In genomic region chr8:69802216-69802615, GRCm38 (mm10) we compare ENCODE assay signal across 18 mouse cellular contexts. TPM values are rescaled to one million over a fixed set of nuclear protein-coding genes. Genes with fewer than 3 reads are reported as not detected.
DNase-seq lines count a peak whose midpoint lies in the region; ATAC-seq lines count a peak whose summit lies in the region.
"Had no signal": no experiment of that assay in that cellular context is flagged by ENCODE, and none has a peak within 500 bp of the region (broad histone marks: within the 10 kb centered on the region; RNA-seq: fewer than 3 reads in every experiment).

No protein-coding gene starts in this region.

- no peaks in the 10 kb centered on the region for H3K9me3 ChIP-seq in heart, embryonic 11.5 days (replicated peaks; ENCODE audit: control insufficient read depth, low read length)
- no peaks in the 10 kb centered on the region for H3K9me3 ChIP-seq in midbrain, embryonic 11.5 days (ENCODE audit: control insufficient read depth, low read length)
- no peaks in the 10 kb centered on the region for H3K9me3 ChIP-seq in midbrain, embryonic 13.5 days
- H3K9me3 ChIP-seq: embryonic facial prominence, embryonic 10.5 days; forebrain, embryonic 13.5 days; heart, embryonic 10.5 days; heart, embryonic 15.5 days; hindbrain, embryonic 13.5 days had no signal

- no peak overlapping the region for H3K27ac ChIP-seq in heart, embryonic 11.5 days (ENCODE audit: low read depth, low read length)
- no peak overlapping the region for H3K27ac ChIP-seq in midbrain, embryonic 11.5 days (ENCODE audit: low read depth, low read length)
- no peak overlapping the region for H3K27ac ChIP-seq in midbrain, embryonic 13.5 days
- H3K27ac ChIP-seq: embryonic facial prominence, embryonic 10.5 days; forebrain, embryonic 13.5 days; heart, embryonic 10.5 days; heart, embryonic 15.5 days; hindbrain, embryonic 13.5 days had no signal

- no peak overlapping the region for H3K4me2 ChIP-seq in heart, embryonic 11.5 days
- no peak overlapping the region for H3K4me2 ChIP-seq in midbrain, embryonic 11.5 days
- H3K4me2 ChIP-seq in midbrain, embryonic 13.5 days (replicated peaks): no peak overlapping the region
- H3K4me2 ChIP-seq: forebrain, embryonic 13.5 days; heart, embryonic 15.5 days; hindbrain, embryonic 13.5 days had no signal

- DNase-seq in heart, adult 11 months: peak; percentile 77
- DNase-seq in midbrain, embryonic 11.5 days (ENCODE audit: low spot score, missing footprints): peak; percentile 80
- peak; percentile 1 for DNase-seq in thymus, postnatal 14 days
- DNase-seq in thymus, postnatal 25 days: no peak
- DNase-seq: cerebellum, adult 18-20 months; cerebellum, postnatal 10 days; forebrain, postnatal 0 days; heart, adult 18-20 months had no signal

- H3K4me1 ChIP-seq in heart, embryonic 11.5 days (ENCODE audit: control insufficient read depth, insufficient read depth, low read length): no peaks in the 10 kb centered on the region
- no peaks in the 10 kb centered on the region for H3K4me1 ChIP-seq in midbrain, embryonic 11.5 days (ENCODE audit: control insufficient read depth, insufficient read depth, low read length)
- H3K4me1 ChIP-seq in midbrain, embryonic 13.5 days (replicated peaks): no peaks in the 10 kb centered on the region
- H3K4me1 ChIP-seq: embryonic facial prominence, embryonic 10.5 days; forebrain, embryonic 13.5 days; heart, embryonic 10.5 days; heart, embryonic 15.5 days; hindbrain, embryonic 13.5 days had no signal

- peaks cover 80% of the 10 kb centered on the region for H3K36me3 ChIP-seq in heart, embryonic 11.5 days (ENCODE audit: control insufficient read depth, insufficient read depth, low read length)
- H3K36me3 ChIP-seq in midbrain, embryonic 11.5 days (ENCODE audit: control insufficient read depth, insufficient read depth, low read length): peaks cover 74% of the 10 kb centered on the region
- H3K36me3 ChIP-seq in midbrain, embryonic 13.5 days: peaks cover 97% of the 10 kb centered on the region

- ATAC-seq in heart, embryonic 11.5 days (replicated peaks; ENCODE audit: insufficient number of reproducible peaks, low FRiP score, low TSS enrichment): no peak
- no peak for ATAC-seq in midbrain, embryonic 11.5 days (ENCODE audit: low FRiP score)
- no peak for ATAC-seq in midbrain, embryonic 13.5 days
- ATAC-seq: activated CD4-positive, CD25-positive, alpha-beta regulatory T cell, adult 4 months; forebrain, embryonic 13.5 days; forebrain, postnatal 0 days; Patski had no signal

- H3K9ac ChIP-seq in heart, embryonic 11.5 days (ENCODE audit: low read depth, low read length): no peak overlapping the region
- H3K9ac ChIP-seq in midbrain, embryonic 11.5 days (ENCODE audit: low read length): no peak overlapping the region
- H3K9ac ChIP-seq in midbrain, embryonic 13.5 days (replicated peaks): no peak overlapping the region
- H3K9ac ChIP-seq: forebrain, embryonic 13.5 days; forebrain, postnatal 0 days; heart, embryonic 15.5 days; hindbrain, embryonic 13.5 days had no signal

- H3K27me3 ChIP-seq in heart, embryonic 11.5 days (ENCODE audit: control insufficient read depth, insufficient read depth, low read length): no peaks in the 10 kb centered on the region
- no peaks in the 10 kb centered on the region for H3K27me3 ChIP-seq in midbrain, embryonic 11.5 days (ENCODE audit: control insufficient read depth, insufficient read depth, low read length)
- no peaks in the 10 kb centered on the region for H3K27me3 ChIP-seq in midbrain, embryonic 13.5 days
- H3K27me3 ChIP-seq: CH12.LX; forebrain, embryonic 13.5 days; heart, embryonic 15.5 days; hindbrain, embryonic 13.5 days; Patski had no signal

- no peak overlapping the region for H3K4me3 ChIP-seq in heart, embryonic 11.5 days (ENCODE audit: low read depth, low read length)
- no peak overlapping the region for H3K4me3 ChIP-seq in midbrain, embryonic 11.5 days (ENCODE audit: low read depth, low read length)
- no peak overlapping the region for H3K4me3 ChIP-seq in midbrain, embryonic 13.5 days (replicated peaks)
- H3K4me3 ChIP-seq: embryonic facial prominence, embryonic 10.5 days; forebrain, embryonic 13.5 days; heart, embryonic 10.5 days; heart, embryonic 15.5 days; hindbrain, embryonic 13.5 days had no signal

RNA-seq across cellular contexts. Expression of gene Gmip, which starts 6.3 kb away (rescaled TPM):
- 5.2 and 7.8 TPM in 2 replicates for polyA plus RNA-seq in heart, embryonic 11.5 days (2014; fragmentation: Nextera tagmentation; extraction: Ambion mirVana)
- 7.8 TPM in 2 replicates for polyA plus RNA-seq in midbrain, embryonic 11.5 days (2014; fragmentation: Nextera tagmentation; extraction: Ambion mirVana)
- polyA plus RNA-seq in midbrain, embryonic 13.5 days (2015; fragmentation: Nextera tagmentation; extraction: Ambion mirVana): 31.8 and 37.0 TPM in 2 replicates

RNA-seq across cellular contexts. Expression of gene Zfp866, which starts 11.2 kb away (rescaled TPM):
- polyA plus RNA-seq in heart, embryonic 11.5 days (2014; fragmentation: Nextera tagmentation; extraction: Ambion mirVana): 19.1 and 20.0 TPM in 2 replicates
- polyA plus RNA-seq in midbrain, embryonic 11.5 days (2014; fragmentation: Nextera tagmentation; extraction: Ambion mirVana): 41.5 and 42.2 TPM in 2 replicates
- 49.1 and 51.7 TPM in 2 replicates for polyA plus RNA-seq in midbrain, embryonic 13.5 days (2015; fragmentation: Nextera tagmentation; extraction: Ambion mirVana)

RNA-seq across cellular contexts. Expression of gene Atp13a1, which starts 11.3 kb away (rescaled TPM):
- polyA plus RNA-seq in heart, embryonic 11.5 days (2014; fragmentation: Nextera tagmentation; extraction: Ambion mirVana): 25.6 and 30.9 TPM in 2 replicates
- polyA plus RNA-seq in midbrain, embryonic 11.5 days (2014; fragmentation: Nextera tagmentation; extraction: Ambion mirVana): 33.8 and 40.7 TPM in 2 replicates
- polyA plus RNA-seq in midbrain, embryonic 13.5 days (2015; fragmentation: Nextera tagmentation; extraction: Ambion mirVana): 46.6 and 49.0 TPM in 2 replicates

RNA-seq across cellular contexts. Expression of gene Lpar2, which starts 20.0 kb away (rescaled TPM):
- 0.54 and 0.57 TPM in 2 replicates for polyA plus RNA-seq in heart, embryonic 11.5 days (2014; fragmentation: Nextera tagmentation; extraction: Ambion mirVana)
- polyA plus RNA-seq in midbrain, embryonic 11.5 days (2014; fragmentation: Nextera tagmentation; extraction: Ambion mirVana): 0.72 and 1.2 TPM in 2 replicates
- polyA plus RNA-seq in midbrain, embryonic 13.5 days (2015; fragmentation: Nextera tagmentation; extraction: Ambion mirVana): 0.58 and 0.64 TPM in 2 replicates

RNA-seq across cellular contexts. Expression of gene Gm20422, which starts 27.5 kb away (rescaled TPM):
- 1.8 TPM in 1 of 2 replicates, not detected in the other for polyA plus RNA-seq in heart, embryonic 11.5 days (2014; fragmentation: Nextera tagmentation; extraction: Ambion mirVana)
- polyA plus RNA-seq in midbrain, embryonic 11.5 days (2014; fragmentation: Nextera tagmentation; extraction: Ambion mirVana): 1.4 and 1.6 TPM in 2 replicates
- 0.24 and 1.1 TPM in 2 replicates for polyA plus RNA-seq in midbrain, embryonic 13.5 days (2015; fragmentation: Nextera tagmentation; extraction: Ambion mirVana)
